13 mouse cellular contexts compared by ENCODE assay signal in genomic region chr17:45265587-45265986, GRCm38 (mm10).
"Had no signal": no experiment of that assay in that cellular context is flagged by ENCODE, and none has a peak within 500 bp of the region (broad histone marks: within the 10 kb centered on the region; RNA-seq: fewer than 3 reads in every experiment).

No protein-coding gene starts in this region.

- DNase-seq: gastrocnemius, adult 2 months; gastrocnemius, postnatal 10 days; gastrocnemius, postnatal 25 days; heart, adult 18-20 months; heart, postnatal 10 days; heart, postnatal 4 days; kidney, adult 18-20 months; kidney, adult 8-10 months; kidney, postnatal 10 days; kidney, postnatal 25 days; kidney, postnatal 4 days; layer of hippocampus, postnatal 36 days; left cerebral cortex, postnatal 4 days had no signal
